Mouse (Mus musculus): ENCODE measurements at regions not wholly inside any gene's neighbourhood (a gene's known extent, or its start where the extent isn't known, plus 50 kb on each side); places are given as distances from the start of the nearest gene placed in this dataset.
A peak's percentile ranks its signal among the peaks of the same experiment; 100 is the strongest.

- ATAC-seq (replicated peaks; ENCODE audit: poor library complexity, severe bottlenecking), result no peak
These were observed 988.5 kb upstream of the Tenm2 start for GRCm38 (mm10) chr11:38224300-38224699.

DNA sequence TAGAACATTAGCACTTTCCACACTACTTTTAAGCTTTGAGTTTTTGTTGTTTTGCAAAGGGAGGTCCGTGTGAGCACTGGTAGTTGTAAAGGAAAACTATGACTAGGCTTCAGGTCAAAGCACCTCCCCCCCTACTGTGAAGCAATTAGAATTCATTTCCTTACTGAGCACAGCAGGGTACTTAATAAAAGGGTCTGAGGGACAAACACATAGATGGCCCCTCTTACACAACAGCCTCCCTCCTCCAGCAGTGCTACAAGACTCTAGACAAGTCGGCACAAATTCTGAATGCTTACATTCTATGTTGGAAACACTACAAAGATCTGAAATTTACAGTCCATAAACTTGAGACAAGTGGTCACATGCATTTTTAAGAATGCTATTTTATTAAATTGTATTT is 967.6 kb upstream of the Tenm2 start:
- no peak for ATAC-seq (replicated peaks; ENCODE audit: poor library complexity, severe bottlenecking)

GRCm38 (mm10) chr11:38201136-38201741 is 965.5 kb upstream of the Tenm2 start:
- no peak for ATAC-seq (replicated peaks; ENCODE audit: poor library complexity, severe bottlenecking)

GRCm38 (mm10) chr11:38193719-38194118 is 958.0 kb upstream of the Tenm2 start:
- no peak for ATAC-seq (replicated peaks; ENCODE audit: poor library complexity, severe bottlenecking)

GRCm38 (mm10) chr11:38191895-38192547 is 956.3 kb upstream of the Tenm2 start:
- no peak for ATAC-seq (replicated peaks; ENCODE audit: poor library complexity, severe bottlenecking)

GRCm38 (mm10) chr11:38191437-38191836 is 955.7 kb upstream of the Tenm2 start:
- ATAC-seq (replicated peaks; ENCODE audit: poor library complexity, severe bottlenecking), result no peak

GRCm38 (mm10) chr11:38170721-38171120 is 935.0 kb upstream of the Tenm2 start:
- ATAC-seq (replicated peaks; ENCODE audit: poor library complexity, severe bottlenecking), result no peak

GRCm38 (mm10) chr11:38158310-38158709 is 922.5 kb upstream of the Tenm2 start:
- no peak for ATAC-seq (replicated peaks; ENCODE audit: poor library complexity, severe bottlenecking)

DNA sequence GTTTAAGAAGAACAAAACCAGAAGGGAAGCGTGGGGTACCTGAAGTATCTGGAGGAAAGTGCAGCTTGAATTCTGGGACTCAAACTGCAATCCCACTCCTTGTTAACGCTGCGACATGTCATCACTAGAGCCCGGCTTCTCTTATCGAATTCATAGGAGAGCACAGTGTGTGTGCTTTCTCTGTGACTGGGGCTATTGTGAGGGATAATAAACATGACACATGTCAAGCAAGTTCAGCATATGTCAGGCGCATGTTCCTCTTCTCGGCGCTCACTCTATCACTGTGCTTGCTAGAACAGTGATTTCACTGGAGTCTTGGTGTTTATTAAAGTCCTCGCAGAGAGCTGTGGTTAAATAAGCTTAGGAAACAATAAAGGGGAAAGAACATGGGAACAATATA is 921.2 kb upstream of the Tenm2 start:
- no peak for ATAC-seq (replicated peaks; ENCODE audit: poor library complexity, severe bottlenecking)

DNA sequence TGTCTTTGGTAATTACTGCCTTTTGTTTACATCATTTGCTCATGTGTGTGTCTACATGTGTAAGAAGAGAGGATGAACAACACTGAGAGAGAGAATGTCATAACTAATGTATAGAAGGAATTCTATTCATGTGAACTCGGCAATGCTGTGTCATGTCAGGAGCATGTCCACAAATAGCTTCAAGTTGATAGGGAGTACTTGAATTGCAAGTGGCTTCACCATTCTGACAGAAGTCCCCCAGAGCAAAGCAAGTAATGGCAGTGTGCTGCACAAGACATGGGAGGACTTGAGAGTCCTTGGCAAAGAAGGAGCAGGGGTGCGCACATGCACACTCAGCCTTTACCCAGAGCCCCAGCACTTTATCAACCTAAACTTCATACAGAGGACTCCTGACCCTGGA is 919.9 kb upstream of the Tenm2 start:
- no peak for ATAC-seq (replicated peaks; ENCODE audit: poor library complexity, severe bottlenecking)

- no peak for ATAC-seq (replicated peaks; ENCODE audit: poor library complexity, severe bottlenecking)
These were observed 907.7 kb upstream of the Tenm2 start for GRCm38 (mm10) chr11:38143436-38143835.

DNA sequence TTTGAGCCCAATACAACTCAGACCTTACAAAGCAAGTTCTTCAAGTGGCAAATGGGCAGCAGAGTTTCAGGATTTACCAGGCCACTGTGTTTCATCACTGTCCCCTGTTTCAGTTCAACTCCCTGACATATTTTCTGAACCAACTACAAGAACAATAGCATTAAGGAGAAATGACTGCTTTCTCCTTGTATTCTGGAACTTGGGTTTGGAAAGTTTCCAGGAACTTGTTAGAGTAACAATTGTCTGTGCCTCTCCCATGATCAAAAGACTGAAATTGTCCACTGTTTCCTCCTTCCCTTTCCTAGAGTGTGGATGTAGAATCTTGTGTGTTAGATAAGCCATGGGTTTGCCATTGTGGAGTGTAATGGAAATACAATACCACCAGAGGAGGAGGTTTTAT is 893.1 kb upstream of the Tenm2 start:
- no peak for ATAC-seq (replicated peaks; ENCODE audit: poor library complexity, severe bottlenecking)

DNA sequence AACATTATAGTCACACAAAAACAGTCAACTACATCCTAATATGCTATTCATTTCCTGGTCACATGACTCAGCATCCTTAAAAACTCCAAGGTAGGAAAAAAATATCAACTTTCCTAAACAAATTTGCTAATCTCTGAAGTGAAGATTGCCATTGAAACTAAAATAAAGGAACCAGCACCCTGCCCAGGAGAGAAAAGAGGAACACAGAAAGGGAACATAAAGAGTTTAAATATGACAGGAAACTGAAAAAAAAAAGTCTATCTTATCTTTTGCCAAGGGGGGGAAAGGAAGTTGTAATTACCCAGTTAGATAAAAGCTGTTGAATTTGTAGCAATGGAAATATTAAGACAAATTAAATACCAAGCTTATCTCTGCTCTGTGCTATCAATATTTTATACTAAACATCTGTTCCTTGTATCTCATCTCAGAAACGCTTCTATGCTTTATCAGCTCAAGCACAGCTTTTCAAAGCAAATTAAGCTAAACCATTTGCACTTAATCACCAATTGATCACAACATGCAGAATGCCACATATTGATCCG is 888.1 kb upstream of the Tenm2 start:
- ATAC-seq (replicated peaks; ENCODE audit: poor library complexity, severe bottlenecking), result peak; percentile 65

DNA sequence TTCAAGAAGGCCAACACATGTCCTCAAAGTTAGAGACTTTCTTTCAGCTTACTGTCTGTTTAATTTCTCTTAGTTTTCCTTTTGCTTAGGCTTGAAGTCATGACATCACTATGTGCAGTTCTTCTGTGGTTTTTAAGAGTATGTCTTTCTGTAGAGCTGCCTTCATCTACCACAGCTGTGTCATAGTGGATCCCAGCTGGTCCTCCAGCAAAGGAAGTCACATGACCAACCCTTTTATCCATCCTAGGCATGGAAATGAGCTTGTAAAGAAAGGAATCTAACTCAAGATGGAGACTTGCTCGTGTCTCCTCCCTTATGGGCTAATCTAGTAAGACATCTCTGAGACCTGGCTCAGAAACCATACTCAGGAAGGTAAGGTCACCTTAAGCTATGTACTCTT is 886.7 kb upstream of the Tenm2 start:
- ATAC-seq (replicated peaks; ENCODE audit: poor library complexity, severe bottlenecking), result no peak

- ATAC-seq (replicated peaks; ENCODE audit: poor library complexity, severe bottlenecking), result no peak
These were observed 885.4 kb upstream of the Tenm2 start for GRCm38 (mm10) chr11:38121051-38121616.

- no peak for ATAC-seq (replicated peaks; ENCODE audit: poor library complexity, severe bottlenecking)
These were observed 882.0 kb upstream of the Tenm2 start for GRCm38 (mm10) chr11:38117741-38118140.

DNA sequence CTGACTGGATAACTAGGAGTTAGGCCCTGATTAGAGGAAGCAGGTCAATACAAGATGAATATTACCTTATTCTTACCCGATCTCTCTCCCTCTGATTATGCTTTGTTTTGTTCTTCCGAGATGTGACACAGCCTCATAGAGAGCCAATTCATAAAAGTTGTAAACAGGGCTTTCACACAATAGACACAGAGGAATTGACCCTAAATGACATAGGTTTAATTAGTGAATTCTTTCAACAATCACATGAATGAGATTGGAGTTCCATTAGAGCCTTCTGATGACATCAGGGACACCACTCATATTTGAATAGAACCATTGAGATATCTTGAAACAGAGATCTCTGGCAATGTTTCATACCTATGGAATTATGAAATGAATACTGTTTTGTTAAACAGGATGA is 856.4 kb upstream of the Tenm2 start:
- ATAC-seq (replicated peaks; ENCODE audit: poor library complexity, severe bottlenecking), result no peak

- ATAC-seq (replicated peaks; ENCODE audit: poor library complexity, severe bottlenecking), result no peak
These were observed 839.5 kb upstream of the Tenm2 start for GRCm38 (mm10) chr11:38075171-38075732.

DNA sequence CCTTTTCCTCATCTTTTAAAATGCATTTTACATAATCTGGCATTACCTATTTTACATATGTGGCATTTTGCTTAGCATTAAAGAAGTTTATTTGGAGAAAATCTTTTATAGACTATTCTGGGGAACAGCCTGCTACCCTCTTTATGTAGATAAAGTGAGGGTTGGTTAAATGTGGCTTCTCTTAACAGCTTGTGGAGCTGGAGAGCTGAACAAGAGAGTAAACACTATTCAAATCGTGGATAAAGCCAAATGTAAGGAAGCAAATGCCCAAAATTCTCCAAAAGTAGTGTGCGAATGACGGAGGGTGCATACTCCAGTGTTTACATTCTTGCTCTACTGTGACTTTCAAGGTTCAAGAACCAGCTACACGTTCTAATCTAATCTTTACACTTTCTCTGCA is 833.9 kb upstream of the Tenm2 start:
- ATAC-seq (replicated peaks; ENCODE audit: poor library complexity, severe bottlenecking), result no peak

DNA sequence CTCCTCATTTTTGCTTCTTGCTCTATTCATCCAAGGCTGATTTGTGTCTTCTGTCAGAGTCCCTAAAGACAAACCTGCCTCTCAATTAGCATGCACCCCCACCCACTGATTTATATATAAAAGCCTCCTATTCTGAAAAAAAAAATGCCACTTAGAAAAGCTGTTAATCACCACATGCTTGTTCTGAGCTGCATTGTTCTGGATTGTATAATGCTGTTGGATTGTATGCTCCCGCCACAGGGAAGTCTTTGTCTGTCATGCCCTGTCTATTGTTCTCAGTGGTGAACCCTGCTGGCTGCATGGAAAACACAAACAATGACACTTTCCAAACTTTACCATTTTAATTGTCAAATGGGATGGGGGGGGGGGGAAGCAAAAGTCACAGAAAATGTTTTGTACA is 831.9 kb upstream of the Tenm2 start:
- no peak for ATAC-seq (replicated peaks; ENCODE audit: poor library complexity, severe bottlenecking)

DNA sequence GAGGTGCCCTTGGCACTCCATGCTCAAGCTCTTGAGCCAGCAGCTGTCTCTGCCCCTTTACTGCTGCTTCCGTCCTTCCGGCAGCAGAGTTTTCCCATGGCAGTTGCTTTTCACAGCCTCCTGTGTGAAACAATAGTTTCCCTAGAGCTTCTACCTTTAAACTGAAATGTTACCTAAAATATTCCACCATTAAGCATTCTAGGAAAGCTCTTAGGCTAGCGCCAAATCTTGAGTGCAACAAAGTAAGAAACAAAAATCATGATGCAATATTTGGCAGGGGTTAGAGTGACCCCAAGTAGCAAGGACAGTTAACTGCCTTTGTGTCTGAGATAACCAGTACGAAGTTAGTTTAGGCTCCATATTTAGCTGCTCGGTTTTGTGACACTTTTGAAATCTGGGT is 830.3 kb upstream of the Tenm2 start:
- ATAC-seq (replicated peaks; ENCODE audit: poor library complexity, severe bottlenecking), result no peak

DNA sequence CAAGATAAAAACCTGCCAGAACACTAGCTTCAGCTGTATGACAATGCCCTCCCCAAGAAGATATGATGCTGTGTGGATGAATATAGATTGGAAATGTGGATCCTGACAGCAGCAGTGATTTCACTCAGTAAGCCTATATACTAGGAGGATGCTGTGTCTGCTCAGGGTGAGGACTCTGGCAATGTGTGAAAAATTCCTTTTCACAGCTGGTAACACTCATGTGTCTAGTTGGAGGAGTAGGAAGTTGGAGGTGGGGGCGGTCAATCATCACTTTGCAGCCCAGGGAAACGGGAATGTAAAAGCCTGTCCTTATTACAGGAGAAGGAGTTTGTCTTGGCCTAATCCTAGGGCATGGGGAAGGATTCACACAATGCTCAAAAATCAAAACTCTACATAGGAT is 824.3 kb upstream of the Tenm2 start:
- no peak for ATAC-seq (replicated peaks; ENCODE audit: poor library complexity, severe bottlenecking)

All from granulocyte monocyte progenitor cell, adult 5-6 weeks (primary cell).